In the genomic region with DNA sequence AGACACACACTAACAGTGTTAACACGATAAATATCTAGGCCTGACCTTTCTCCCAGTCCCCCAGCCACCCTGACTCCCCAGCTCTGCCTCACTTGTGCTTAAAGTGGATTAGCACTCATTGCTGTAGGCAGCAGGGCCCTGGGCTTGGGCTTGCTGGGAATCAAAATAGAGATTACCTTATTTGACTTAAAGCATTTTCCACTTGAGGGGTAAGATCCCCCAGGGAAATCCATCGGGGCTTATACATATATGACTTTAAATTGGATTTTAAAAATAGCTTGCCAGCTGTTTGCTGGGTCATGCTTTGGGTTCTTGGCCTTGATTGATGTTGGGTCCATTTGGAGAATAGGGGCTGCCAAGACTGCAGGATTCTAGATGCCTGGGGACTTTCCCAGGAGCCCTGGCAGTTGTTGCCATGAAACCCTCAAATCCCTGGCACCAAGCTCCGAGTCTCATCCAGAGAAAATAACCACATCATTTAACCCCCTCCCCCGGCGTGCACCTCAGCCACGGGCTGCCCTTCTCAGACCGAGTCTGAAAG, we compare ENCODE assay signal across 8 mouse cellular contexts. TPM values are rescaled to one million over a fixed set of nuclear protein-coding genes. Genes with fewer than 3 reads are reported as not detected.
DNase-seq lines count a peak whose midpoint lies in the region; ATAC-seq lines count a peak whose summit lies in the region.

No protein-coding gene starts in this region.

- no peaks in the 10 kb centered on the region for H3K27me3 ChIP-seq in midbrain, embryonic 12.5 days

- DNase-seq in cerebellum, adult 11-12 months = peak; percentile 14
- DNase-seq in cerebellum, adult 9-10 months = no peak
- DNase-seq in left cerebral cortex, postnatal 14 days (ENCODE audit: low spot score in 2 of 2) = peak; percentile 47 to 61
- no peak for DNase-seq in left cerebral cortex, postnatal 36 days (ENCODE audit: low spot score in 2 of 2)
- DNase-seq in fibroblast of lung, adult 2 months (ENCODE audit: low read depth) = peak; percentile 80
- DNase-seq in urinary bladder, postnatal 10 days (ENCODE audit: low spot score) = no peak
- no peak for DNase-seq in adrenal gland, postnatal 14 days

- no peak overlapping the region for H3K4me2 ChIP-seq in midbrain, embryonic 12.5 days (replicated peaks)

- H3K9me3 ChIP-seq in midbrain, embryonic 12.5 days = no peaks in the 10 kb centered on the region

- peak overlapping the region; percentile 27; the same call in 1 of the 2 replicates for H3K27ac ChIP-seq in midbrain, embryonic 12.5 days (replicated peaks)

- H3K4me1 ChIP-seq in midbrain, embryonic 12.5 days = peaks cover 6% of the 10 kb centered on the region; the same call in 1 of the 2 replicates

- H3K4me3 ChIP-seq in midbrain, embryonic 12.5 days = no peak overlapping the region

- no peak overlapping the region for H3K9ac ChIP-seq in midbrain, embryonic 12.5 days (replicated peaks)

- H3K36me3 ChIP-seq in midbrain, embryonic 12.5 days = no peaks in the 10 kb centered on the region

- intact Hi-C loops in left cerebral cortex, postnatal 14 days (cut with DNase I) = loop anchor here (5.0 kb wide), 1 partner anchor 57 kb away; no protein-coding TSS in a partner anchor
- intact Hi-C loops in left cerebral cortex, postnatal 36 days (cut with DNase I) = loop anchor here (5.0 kb wide), 1 partner anchor 57 kb away; no protein-coding TSS in a partner anchor

- no peak for ATAC-seq in midbrain, embryonic 12.5 days (ENCODE audit: low FRiP score, low read depth)

- WGBS in midbrain, embryonic 12.5 days = 53% methylated on average over 7 of the region's 7 CpGs

RNA-seq across cellular contexts. Expression of a gene that starts 15.5 kb away (rescaled TPM):
- 100 to 1,000 TPM; 170 to 173 TPM for total RNA-seq in left cerebral cortex, postnatal 14 days (2021)
- total RNA-seq in left cerebral cortex, postnatal 36 days (2021) = 100 to 1,000 TPM; 164 to 176 TPM
- 422 and 441 TPM in 2 replicates for polyA plus RNA-seq in midbrain, embryonic 12.5 days (2016; fragmentation: Nextera tagmentation; extraction: Ambion mirVana)
- total RNA-seq in adrenal gland, postnatal 14 days (2021) = 257 TPM in 2 replicates

RNA-seq across cellular contexts. Expression of a gene that starts 40.8 kb away (rescaled TPM):
- total RNA-seq in left cerebral cortex, postnatal 14 days (2021) = 10 to 100 TPM; 22.3 to 23.1 TPM
- total RNA-seq in left cerebral cortex, postnatal 36 days (2021) = 10 to 100 TPM; 21.7 to 27.0 TPM
- 20.6 and 24.3 TPM in 2 replicates for polyA plus RNA-seq in midbrain, embryonic 12.5 days (2016; fragmentation: Nextera tagmentation; extraction: Ambion mirVana)
- 38.0 and 50.4 TPM in 2 replicates for total RNA-seq in adrenal gland, postnatal 14 days (2021)

Comparison
In these comparisons a context has a peak if more than half of its experiments do, and no peak if none do; other contexts are left out.
1. DNase-seq: peak in cerebellum, adult 11-12 months (single experiment), left cerebral cortex, postnatal 14 days (2 of 2) and fibroblast of lung, adult 2 months (single experiment); none in cerebellum, adult 9-10 months (single experiment), left cerebral cortex, postnatal 36 days (0 of 2), urinary bladder, postnatal 10 days (single experiment) and adrenal gland, postnatal 14 days (single experiment).